Mouse (Mus musculus): ENCODE results near the gene 5730522E02Rik. TPM values are rescaled to one million over a fixed set of nuclear protein-coding genes. Genes with fewer than 3 reads are reported as not detected.

The 5730522E02Rik gene
- polyA plus RNA-seq, 1 experiment from 2014 or later: 2.9 TPM

- Histone ChIP-seq H3K27me3 (ENCODE audit: insufficient read depth, low read length) (no peaks in the 10 kb centered on the region), H3K9me3 (ENCODE audit: low read depth, low read length) (no peaks in the 10 kb centered on the region), H3K36me3 (ENCODE audit: insufficient read depth) (no peaks in the 10 kb centered on the region), H3K9ac (no peak overlapping the region), H3K4me1 (ENCODE audit: insufficient read depth) (no peaks in the 10 kb centered on the region), H3K4me2 (no peak overlapping the region), H3K4me3 (ENCODE audit: low read depth, low read length) (no peak overlapping the region), H3K27ac (ENCODE audit: low read depth) (no peak overlapping the region)
- 68% methylated on average over 2 of the region's 2 CpGs for WGBS
- no peak for TF ChIP-seq CTCF (IDR thresholded peaks at IDR 0.05; ENCODE audit: low read depth)
- no peak for ATAC-seq (ENCODE audit: insufficient read depth)
- no peak for DNase-seq
Observed at GRCm38 (mm10) chr11:26013527-26013926, 197.0 kb downstream of the 5730522E02Rik start.

GRCm38 (mm10) chr11:26004018-26004417 lies 206.5 kb downstream of the 5730522E02Rik start:
- ATAC-seq (ENCODE audit: insufficient read depth) (no peak), DNase-seq (no peak)
- WGBS: 76% methylated on average over 4 of the region's 4 CpGs
- Histone ChIP-seq H3K27me3 (ENCODE audit: insufficient read depth, low read length) (no peaks in the 10 kb centered on the region), H3K36me3 (ENCODE audit: insufficient read depth) (no peaks in the 10 kb centered on the region), H3K4me2 (no peak overlapping the region), H3K9me3 (ENCODE audit: low read depth, low read length) (no peaks in the 10 kb centered on the region), H3K27ac (ENCODE audit: low read depth) (no peak overlapping the region), H3K4me1 (ENCODE audit: insufficient read depth) (no peaks in the 10 kb centered on the region), H3K9ac (no peak overlapping the region), H3K4me3 (ENCODE audit: low read depth, low read length) (no peak overlapping the region)
- TF ChIP-seq CTCF (IDR thresholded peaks at IDR 0.05; ENCODE audit: low read depth): no peak

GRCm38 (mm10) chr11:25999738-26000137 lies 210.8 kb downstream of the 5730522E02Rik start:
- Histone ChIP-seq H3K4me3 (ENCODE audit: low read depth, low read length) (no peak overlapping the region), H3K4me2 (no peak overlapping the region), H3K4me1 (ENCODE audit: insufficient read depth) (no peaks in the 10 kb centered on the region), H3K9ac (no peak overlapping the region), H3K27me3 (ENCODE audit: insufficient read depth, low read length) (no peaks in the 10 kb centered on the region), H3K9me3 (ENCODE audit: low read depth, low read length) (no peaks in the 10 kb centered on the region), H3K36me3 (ENCODE audit: insufficient read depth) (no peaks in the 10 kb centered on the region), H3K27ac (ENCODE audit: low read depth) (no peak overlapping the region)
- 80% methylated on average over 5 of the region's 5 CpGs for WGBS
- no peak for DNase-seq
- TF ChIP-seq CTCF (IDR thresholded peaks at IDR 0.05; ENCODE audit: low read depth): no peak
- no peak for ATAC-seq (ENCODE audit: insufficient read depth)

- Histone ChIP-seq H3K36me3 (ENCODE audit: insufficient read depth) (no peaks in the 10 kb centered on the region), H3K4me2 (no peak overlapping the region), H3K4me1 (ENCODE audit: insufficient read depth) (no peaks in the 10 kb centered on the region), H3K4me3 (ENCODE audit: low read depth, low read length) (no peak overlapping the region), H3K9me3 (ENCODE audit: low read depth, low read length) (no peaks in the 10 kb centered on the region), H3K27me3 (ENCODE audit: insufficient read depth, low read length) (no peaks in the 10 kb centered on the region), H3K27ac (ENCODE audit: low read depth) (no peak overlapping the region), H3K9ac (no peak overlapping the region)
- ATAC-seq (ENCODE audit: insufficient read depth) (no peak), DNase-seq (no peak)
- no peak for TF ChIP-seq CTCF (IDR thresholded peaks at IDR 0.05; ENCODE audit: low read depth)
- 79% methylated on average over 4 of the region's 4 CpGs for WGBS
Observed at GRCm38 (mm10) chr11:25997469-25997868, 213.1 kb downstream of the 5730522E02Rik start.

- no peak for DNase-seq
- ATAC-seq (ENCODE audit: insufficient read depth): no peak
- Histone ChIP-seq H3K9me3 (ENCODE audit: low read depth, low read length) (no peaks in the 10 kb centered on the region), H3K4me2 (no peak overlapping the region), H3K27ac (ENCODE audit: low read depth) (no peak overlapping the region), H3K9ac (no peak overlapping the region), H3K36me3 (ENCODE audit: insufficient read depth) (no peaks in the 10 kb centered on the region), H3K4me3 (ENCODE audit: low read depth, low read length) (no peak overlapping the region), H3K4me1 (ENCODE audit: insufficient read depth) (no peaks in the 10 kb centered on the region), H3K27me3 (ENCODE audit: insufficient read depth, low read length) (no peaks in the 10 kb centered on the region)
- WGBS: 41% methylated on average over 2 of the region's 2 CpGs
- TF ChIP-seq CTCF (IDR thresholded peaks at IDR 0.05; ENCODE audit: low read depth): no peak
Observed at GRCm38 (mm10) chr11:25994128-25994527, 216.4 kb downstream of the 5730522E02Rik start.

- no peak overlapping the region for H3K4me2 ChIP-seq
- ATAC-seq (ENCODE audit: insufficient read depth) (no peak), DNase-seq (no peak)
- no peaks in the 10 kb centered on the region for H3K27me3 ChIP-seq (ENCODE audit: insufficient read depth, low read length)
- H3K36me3 ChIP-seq (ENCODE audit: insufficient read depth): no peaks in the 10 kb centered on the region
- no peaks in the 10 kb centered on the region for H3K9me3 ChIP-seq (ENCODE audit: low read depth, low read length)
- no peak overlapping the region for H3K9ac ChIP-seq
- no peaks in the 10 kb centered on the region for H3K4me1 ChIP-seq (ENCODE audit: insufficient read depth)
- TF ChIP-seq CTCF (IDR thresholded peaks at IDR 0.05; ENCODE audit: low read depth): no peak
- no peak overlapping the region for H3K4me3 ChIP-seq (ENCODE audit: low read depth, low read length)
- H3K27ac ChIP-seq (ENCODE audit: low read depth): no peak overlapping the region
- 97% methylated on average over 1 of the region's 1 CpGs for WGBS
Observed at GRCm38 (mm10) chr11:25992216-25992615, 218.3 kb downstream of the 5730522E02Rik start.

GRCm38 (mm10) chr11:25978736-25979276 lies 231.8 kb downstream of the 5730522E02Rik start:
- ATAC-seq (ENCODE audit: insufficient read depth) (no peak), DNase-seq (no peak)
- Histone ChIP-seq H3K4me2 (no peak overlapping the region), H3K9me3 (ENCODE audit: low read depth, low read length) (no peaks in the 10 kb centered on the region), H3K4me3 (ENCODE audit: low read depth, low read length) (no peak overlapping the region), H3K4me1 (ENCODE audit: insufficient read depth) (no peaks in the 10 kb centered on the region), H3K36me3 (ENCODE audit: insufficient read depth) (no peaks in the 10 kb centered on the region), H3K9ac (no peak overlapping the region), H3K27me3 (ENCODE audit: insufficient read depth, low read length) (no peaks in the 10 kb centered on the region), H3K27ac (ENCODE audit: low read depth) (no peak overlapping the region)
- WGBS: 62% methylated on average over 5 of the region's 5 CpGs
- no peak for TF ChIP-seq CTCF (IDR thresholded peaks at IDR 0.05; ENCODE audit: low read depth)

GRCm38 (mm10) chr11:25941504-25941903 lies 269.1 kb downstream of the 5730522E02Rik start:
- no peak overlapping the region for H3K4me3 ChIP-seq (ENCODE audit: low read depth, low read length)
- no peak for ATAC-seq (ENCODE audit: insufficient read depth)
- no peak for DNase-seq
- no peaks in the 10 kb centered on the region for H3K9me3 ChIP-seq (ENCODE audit: low read depth, low read length)
- H3K4me1 ChIP-seq (ENCODE audit: insufficient read depth): no peaks in the 10 kb centered on the region
- no peaks in the 10 kb centered on the region for H3K36me3 ChIP-seq (ENCODE audit: insufficient read depth)
- no peak for TF ChIP-seq CTCF (IDR thresholded peaks at IDR 0.05; ENCODE audit: low read depth)
- 78% methylated on average over 5 of the region's 5 CpGs for WGBS
- H3K27ac ChIP-seq (ENCODE audit: low read depth): no peak overlapping the region
- no peak overlapping the region for H3K4me2 ChIP-seq
- no peaks in the 10 kb centered on the region for H3K27me3 ChIP-seq (ENCODE audit: insufficient read depth, low read length)
- H3K9ac ChIP-seq: no peak overlapping the region

All from lung, embryonic 14.5 days (tissue).